Mouse (Mus musculus): Measurements from ENCODE around the gene Irs1. TPM values are rescaled to one million over a fixed set of nuclear protein-coding genes. Genes with fewer than 3 reads are reported as not detected.
A peak's percentile ranks its signal among the peaks of the same experiment; 100 is the strongest.

The Irs1 gene
- polyA plus RNA-seq, 1 experiment from 2014 or later, result 7.9 TPM

- H3K27ac ChIP-seq (ENCODE audit: low read length), result peak overlapping the region; percentile 60; the same call in 1 of the 2 replicates
- ATAC-seq, result no peak
Observed at GRCm38 (mm10) chr1:82285461-82286189, 5.6 kb downstream of the Irs1 start.

DNA sequence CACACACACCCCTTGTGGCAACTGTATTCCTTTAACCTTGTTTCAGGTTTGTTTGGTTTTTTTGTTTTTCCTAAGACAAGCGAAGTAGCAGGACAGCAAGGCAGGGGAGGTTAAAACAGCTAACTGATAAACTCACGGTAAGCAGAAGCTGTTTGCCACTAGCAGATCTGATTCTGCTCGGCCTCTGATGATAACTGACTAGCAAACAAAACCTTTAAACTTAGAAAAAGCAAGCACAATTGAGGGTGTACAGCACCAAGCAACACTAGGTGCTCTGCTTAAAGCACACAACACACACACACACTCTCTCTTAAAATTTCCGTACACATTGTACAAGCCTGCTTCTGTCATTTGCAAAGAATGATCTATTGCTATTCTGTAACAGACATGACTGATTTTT lies 6.8 kb downstream of the Irs1 start:
- Histone ChIP-seq H3K4me2 (ENCODE audit: low read length) (peak overlapping the region; percentile 76), H3K27me3 (ENCODE audit: control insufficient read depth, insufficient read depth, low read depth, low read length) (no peaks in the 10 kb centered on the region), H3K4me3 (ENCODE audit: low read depth, low read length) (peak overlapping the region; percentile 56), H3K9me3 (replicated peaks; ENCODE audit: control insufficient read depth, low read length, poor library complexity, severe bottlenecking) (no peaks in the 10 kb centered on the region), H3K4me1 (ENCODE audit: control insufficient read depth, insufficient read depth, low read length) (peaks cover 48% of the 10 kb centered on the region), H3K9ac (ENCODE audit: low read depth, low read length) (peak overlapping the region; percentile 27; the same call in 1 of the 2 replicates), H3K36me3 (ENCODE audit: control insufficient read depth, insufficient read depth, low read length) (peaks cover 5% of the 10 kb centered on the region), H3K27ac (ENCODE audit: low read length) (peak overlapping the region; percentile 97; the same call in 1 of the 2 replicates)
- no peak for ATAC-seq
- WGBS, result 9% methylated on average over 4 of the region's 4 CpGs

More at GRCm38 (mm10) chr1:82285461-82286189, 5.6 kb downstream of the Irs1 start:
- Histone ChIP-seq H3K27me3 (ENCODE audit: control insufficient read depth, insufficient read depth, low read depth, low read length) (no peaks in the 10 kb centered on the region), H3K9me3 (replicated peaks; ENCODE audit: control insufficient read depth, low read length, poor library complexity, severe bottlenecking) (no peaks in the 10 kb centered on the region), H3K9ac (ENCODE audit: low read depth, low read length) (peak overlapping the region; percentile 66), H3K4me3 (ENCODE audit: low read depth, low read length) (peak overlapping the region; percentile 42), H3K4me1 (ENCODE audit: control insufficient read depth, insufficient read depth, low read length) (peaks cover 51% of the 10 kb centered on the region), H3K4me2 (ENCODE audit: low read length) (peak overlapping the region; percentile 76), H3K36me3 (ENCODE audit: control insufficient read depth, insufficient read depth, low read length) (peaks cover 5% of the 10 kb centered on the region)
- 12% methylated on average over 5 of the region's 5 CpGs for WGBS

DNA sequence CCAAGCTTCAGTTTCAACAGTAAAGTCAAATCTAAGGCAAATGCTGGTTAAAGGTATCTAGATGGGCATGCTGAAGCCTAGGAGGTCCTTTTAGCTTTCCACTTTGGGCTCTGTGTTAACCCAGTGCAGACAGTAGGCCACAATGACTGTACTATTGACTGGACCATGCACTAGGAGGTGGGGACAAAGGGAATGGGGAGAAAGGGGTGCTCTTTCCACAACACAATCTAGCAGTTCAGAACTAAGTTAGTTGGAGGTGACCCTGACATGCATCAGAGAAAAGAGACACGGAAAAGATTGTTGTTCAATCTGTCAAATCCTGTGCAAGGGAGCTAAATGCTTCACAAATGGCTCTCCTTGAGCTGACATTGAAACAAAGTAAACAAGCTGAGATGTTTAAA lies 7.3 kb downstream of the Irs1 start:
- Histone ChIP-seq H3K27ac (ENCODE audit: low read length) (peak overlapping the region; percentile 97), H3K4me3 (ENCODE audit: low read depth, low read length) (peak overlapping the region; percentile 56), H3K27me3 (ENCODE audit: control insufficient read depth, insufficient read depth, low read depth, low read length) (no peaks in the 10 kb centered on the region), H3K9ac (ENCODE audit: low read depth, low read length) (peak overlapping the region; percentile 83; the same call in 1 of the 2 replicates), H3K4me1 (ENCODE audit: control insufficient read depth, insufficient read depth, low read length) (peaks cover 43% of the 10 kb centered on the region), H3K9me3 (replicated peaks; ENCODE audit: control insufficient read depth, low read length, poor library complexity, severe bottlenecking) (no peaks in the 10 kb centered on the region), H3K36me3 (ENCODE audit: control insufficient read depth, insufficient read depth, low read length) (peaks cover 5% of the 10 kb centered on the region), H3K4me2 (ENCODE audit: low read length) (peak overlapping the region; percentile 76)
- 0% methylated on average over 1 of the region's 1 CpGs for WGBS
- peak; percentile 37 for ATAC-seq

DNA sequence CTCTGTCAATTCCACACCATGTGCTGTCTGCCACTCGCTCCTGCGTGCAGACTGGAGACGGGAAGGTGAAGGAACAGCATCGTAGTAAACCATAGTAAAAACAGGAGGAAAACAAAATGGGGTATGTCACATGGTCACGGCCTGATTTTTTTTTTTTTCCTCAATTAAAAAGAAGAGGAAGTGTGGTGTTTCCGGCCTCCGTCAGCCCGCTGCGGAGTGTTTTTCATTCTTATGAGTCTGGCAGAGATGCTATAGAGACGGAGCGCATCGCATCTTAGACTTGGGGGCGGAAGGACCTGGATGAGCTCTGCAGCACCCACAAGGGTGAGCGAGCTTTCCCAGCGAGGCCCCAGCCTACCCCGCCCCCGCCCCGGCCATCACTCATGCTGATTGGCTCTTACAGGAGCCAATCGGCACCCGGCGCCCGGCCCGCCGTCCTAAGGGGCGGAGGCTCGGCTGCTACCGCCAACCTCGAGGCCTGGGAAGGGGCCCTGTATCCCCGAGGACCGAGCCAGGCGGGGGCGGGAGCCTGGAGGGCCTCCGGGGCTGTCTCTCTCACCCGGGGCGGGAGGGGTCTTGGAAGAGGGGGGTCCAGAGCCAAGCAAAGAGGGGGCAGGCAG lies 8.1 kb downstream of the Irs1 start:
- peak; percentile 98 for ATAC-seq
- H3K4me1 ChIP-seq (ENCODE audit: control insufficient read depth, insufficient read depth, low read length), result peaks cover 40% of the 10 kb centered on the region

DNA sequence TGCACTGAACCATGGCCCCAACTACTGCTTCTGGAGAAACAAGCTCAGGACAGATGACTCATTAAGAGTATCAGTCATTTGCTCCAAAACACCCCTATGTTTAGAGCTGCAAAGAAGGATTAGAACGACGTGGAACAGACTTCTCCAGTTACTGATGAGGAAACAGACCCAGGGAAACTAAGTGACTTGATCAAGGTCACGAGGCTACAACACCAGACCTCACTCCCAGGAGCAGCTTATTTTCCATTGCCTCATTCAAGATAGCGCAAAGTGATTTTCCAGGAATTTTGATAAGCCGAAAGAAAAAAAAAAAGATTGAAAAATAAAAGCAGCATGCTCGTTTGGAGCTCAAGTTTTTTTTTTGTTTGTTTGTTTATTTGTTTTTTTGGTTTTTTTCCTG lies 9.4 kb downstream of the Irs1 start:
- Histone ChIP-seq H3K27me3 (ENCODE audit: control insufficient read depth, insufficient read depth, low read depth, low read length) (no peaks in the 10 kb centered on the region), H3K9ac (ENCODE audit: low read depth, low read length) (no peak overlapping the region), H3K4me2 (ENCODE audit: low read length) (no peak overlapping the region), H3K4me3 (ENCODE audit: low read depth, low read length) (no peak overlapping the region), H3K27ac (ENCODE audit: low read length) (no peak overlapping the region), H3K4me1 (ENCODE audit: control insufficient read depth, insufficient read depth, low read length) (peaks cover 28% of the 10 kb centered on the region), H3K36me3 (ENCODE audit: control insufficient read depth, insufficient read depth, low read length) (0 out of 2 replicates have a peak, but pooled peaks cover 4% of the 10 kb centered on the region), H3K9me3 (replicated peaks; ENCODE audit: control insufficient read depth, low read length, poor library complexity, severe bottlenecking) (no peaks in the 10 kb centered on the region)
- no peak for ATAC-seq
- 91% methylated on average over 6 of the region's 6 CpGs for WGBS

More for the DNA sequence above, 8.1 kb downstream of the Irs1 start:
- Histone ChIP-seq H3K27ac (ENCODE audit: low read length) (peak overlapping the region; percentile 97), H3K36me3 (ENCODE audit: control insufficient read depth, insufficient read depth, low read length) (peaks cover 4% of the 10 kb centered on the region), H3K9ac (ENCODE audit: low read depth, low read length) (peak overlapping the region; percentile 83), H3K9me3 (replicated peaks; ENCODE audit: control insufficient read depth, low read length, poor library complexity, severe bottlenecking) (no peaks in the 10 kb centered on the region), H3K4me3 (ENCODE audit: low read depth, low read length) (peak overlapping the region; percentile 56), H3K27me3 (ENCODE audit: control insufficient read depth, insufficient read depth, low read depth, low read length) (no peaks in the 10 kb centered on the region), H3K4me2 (ENCODE audit: low read length) (peak overlapping the region; percentile 76)
- WGBS, result 2% methylated on average over 31 of the region's 35 CpGs

DNA sequence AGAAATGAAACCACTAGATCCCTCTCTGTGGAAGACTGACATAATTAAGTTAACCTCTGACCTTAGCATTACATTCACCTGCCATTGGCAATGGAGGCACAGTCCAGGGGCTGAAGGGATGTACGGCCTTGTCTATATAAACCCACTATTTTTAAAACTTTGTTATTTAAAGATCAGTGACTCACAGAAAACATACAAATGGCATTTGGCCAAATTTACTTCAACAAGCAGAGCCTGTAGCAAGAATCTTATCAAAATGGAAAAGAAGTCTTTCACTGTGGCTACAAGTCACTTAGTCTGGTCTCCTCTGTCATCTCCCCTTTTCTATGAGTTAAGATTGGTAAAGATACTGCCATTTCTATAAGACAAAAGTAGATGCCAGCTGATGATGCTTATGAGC lies 11.4 kb downstream of the Irs1 start:
- Histone ChIP-seq H3K4me2 (ENCODE audit: low read length) (no peak overlapping the region), H3K4me3 (ENCODE audit: low read depth, low read length) (no peak overlapping the region), H3K27me3 (ENCODE audit: control insufficient read depth, insufficient read depth, low read depth, low read length) (no peaks in the 10 kb centered on the region), H3K27ac (ENCODE audit: low read length) (no peak overlapping the region), H3K36me3 (ENCODE audit: control insufficient read depth, insufficient read depth, low read length) (0 out of 2 replicates have a peak, but pooled peaks cover 7% of the 10 kb centered on the region), H3K9ac (ENCODE audit: low read depth, low read length) (no peak overlapping the region), H3K4me1 (ENCODE audit: control insufficient read depth, insufficient read depth, low read length) (peaks cover 15% of the 10 kb centered on the region), H3K9me3 (replicated peaks; ENCODE audit: control insufficient read depth, low read length, poor library complexity, severe bottlenecking) (no peaks in the 10 kb centered on the region)
- no peak for ATAC-seq
- 85% methylated on average over 1 of the region's 1 CpGs for WGBS

DNA sequence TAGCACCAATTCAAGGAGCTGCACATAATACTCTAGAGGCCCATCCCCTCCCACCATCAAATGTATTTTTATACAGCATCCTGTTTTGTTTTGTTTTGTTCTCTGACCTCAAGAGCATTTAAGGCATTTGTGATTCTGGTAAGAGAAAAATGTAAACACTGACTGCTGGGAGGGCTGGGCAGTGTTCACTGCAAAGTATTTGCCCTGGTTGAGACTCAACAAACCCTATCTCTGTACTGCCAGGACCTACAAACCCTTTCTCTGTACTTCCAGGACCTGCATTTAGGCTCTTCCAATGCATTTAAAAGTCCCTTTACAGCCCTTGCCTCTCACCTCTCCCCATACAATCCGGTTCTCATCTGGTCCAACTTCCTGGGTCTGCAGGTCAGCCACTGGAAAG lies 16.9 kb downstream of the Irs1 start:
- no peaks in the 10 kb centered on the region for H3K27me3 ChIP-seq (ENCODE audit: control insufficient read depth, insufficient read depth, low read depth, low read length)
- H3K4me3 ChIP-seq (ENCODE audit: low read depth, low read length), result no peak overlapping the region
- H3K4me1 ChIP-seq (ENCODE audit: control insufficient read depth, insufficient read depth, low read length), result no peaks in the 10 kb centered on the region; the same call in none of the 2 replicates
- no peak overlapping the region for H3K9ac ChIP-seq (ENCODE audit: low read depth, low read length)
- no peaks in the 10 kb centered on the region for H3K9me3 ChIP-seq (replicated peaks; ENCODE audit: control insufficient read depth, low read length, poor library complexity, severe bottlenecking)
- no peak overlapping the region for H3K27ac ChIP-seq (ENCODE audit: low read length)
- no peak overlapping the region for H3K4me2 ChIP-seq (ENCODE audit: low read length)
- WGBS, result 26% methylated on average over 1 of the region's 1 CpGs
- ATAC-seq, result no peak
- 0 out of 2 replicates have a peak, but pooled peaks cover 7% of the 10 kb centered on the region for H3K36me3 ChIP-seq (ENCODE audit: control insufficient read depth, insufficient read depth, low read length)

DNA sequence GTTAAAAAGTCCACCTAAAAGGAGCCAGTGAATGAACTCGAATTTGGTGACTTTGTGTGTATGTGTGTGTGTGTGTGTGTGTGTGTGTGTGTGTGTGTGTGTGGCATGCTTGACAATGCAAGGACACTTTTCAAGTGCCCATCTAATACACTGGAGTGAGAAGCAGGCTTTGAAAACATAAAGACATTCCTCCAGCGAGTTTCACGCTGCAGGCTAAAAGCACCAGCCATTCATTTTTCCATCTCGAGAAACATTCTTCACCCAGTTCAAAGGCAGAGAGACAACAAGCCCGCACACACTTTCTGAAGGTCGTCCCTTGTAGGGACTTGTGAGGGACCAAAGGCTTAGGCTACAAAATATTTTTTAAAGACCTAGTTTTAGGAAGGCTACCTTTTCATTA lies 17.7 kb downstream of the Irs1 start:
- 8% methylated on average over 6 of the region's 6 CpGs for whole genome bisulfite sequencing
- H3K9me3 ChIP-seq (replicated peaks; ENCODE audit: control insufficient read depth, low read length, poor library complexity, severe bottlenecking), result no peaks in the 10 kb centered on the region
- H3K27me3 ChIP-seq (ENCODE audit: control insufficient read depth, insufficient read depth, low read depth, low read length), result no peaks in the 10 kb centered on the region
- no peaks in the 10 kb centered on the region; the same call in none of the 2 replicates for H3K4me1 ChIP-seq (ENCODE audit: control insufficient read depth, insufficient read depth, low read length)
- no peak overlapping the region for H3K9ac ChIP-seq (ENCODE audit: low read depth, low read length)
- H3K36me3 ChIP-seq (ENCODE audit: control insufficient read depth, insufficient read depth, low read length), result 0 out of 2 replicates have a peak, but pooled peaks cover 7% of the 10 kb centered on the region
- H3K4me2 ChIP-seq (ENCODE audit: low read length), result no peak overlapping the region
- H3K4me3 ChIP-seq (ENCODE audit: low read depth, low read length), result no peak overlapping the region
- H3K27ac ChIP-seq (ENCODE audit: low read length), result no peak overlapping the region
- peak; percentile 46; the same call in 1 of the 2 replicates for ATAC-seq

- Histone ChIP-seq H3K9me3 (replicated peaks; ENCODE audit: control insufficient read depth, low read length, poor library complexity, severe bottlenecking) (no peaks in the 10 kb centered on the region), H3K4me1 (ENCODE audit: control insufficient read depth, insufficient read depth, low read length) (no peaks in the 10 kb centered on the region; the same call in none of the 2 replicates), H3K27me3 (ENCODE audit: control insufficient read depth, insufficient read depth, low read depth, low read length) (no peaks in the 10 kb centered on the region), H3K36me3 (ENCODE audit: control insufficient read depth, insufficient read depth, low read length) (0 out of 2 replicates have a peak, but pooled peaks cover 7% of the 10 kb centered on the region), H3K4me3 (ENCODE audit: low read depth, low read length) (no peak overlapping the region), H3K27ac (ENCODE audit: low read length) (no peak overlapping the region), H3K4me2 (ENCODE audit: low read length) (no peak overlapping the region), H3K9ac (ENCODE audit: low read depth, low read length) (no peak overlapping the region)
- WGBS, result 49% methylated on average over 5 of the region's 5 CpGs
- ATAC-seq, result no peak
Observed at GRCm38 (mm10) chr1:82272231-82272630, 19.0 kb downstream of the Irs1 start.

Measured in midbrain, embryonic 16.5 days (tissue).